Mouse (Mus musculus) splenic B cell, adult 2 months (primary cell): ENCODE data around the gene Dusp27.

Experiments
- DNase-seq: peaks from one replicate; pipeline ENCODE4 v3.0.0-alpha.2; 2011; ENCODE audit warnings: low read depth, low spot score
- H3K27me3 ChIP-seq: 2 replicates; pipeline ENCODE4 v1.6.1; 2012; ENCODE audit warnings: mild to moderate bottlenecking, low read length, moderate library complexity, mixed read lengths; ENCODE audit not compliant: control insufficient read depth, poor library complexity, insufficient read depth, severe bottlenecking
- H3K36me3 ChIP-seq: 2 replicates; pipeline ENCODE4 v1.6.1; 2012; ENCODE audit warnings: mild to moderate bottlenecking, low read length, moderate library complexity, mixed read lengths; ENCODE audit not compliant: control insufficient read depth, poor library complexity, insufficient read depth, severe bottlenecking

Gene Dusp27

DNA sequence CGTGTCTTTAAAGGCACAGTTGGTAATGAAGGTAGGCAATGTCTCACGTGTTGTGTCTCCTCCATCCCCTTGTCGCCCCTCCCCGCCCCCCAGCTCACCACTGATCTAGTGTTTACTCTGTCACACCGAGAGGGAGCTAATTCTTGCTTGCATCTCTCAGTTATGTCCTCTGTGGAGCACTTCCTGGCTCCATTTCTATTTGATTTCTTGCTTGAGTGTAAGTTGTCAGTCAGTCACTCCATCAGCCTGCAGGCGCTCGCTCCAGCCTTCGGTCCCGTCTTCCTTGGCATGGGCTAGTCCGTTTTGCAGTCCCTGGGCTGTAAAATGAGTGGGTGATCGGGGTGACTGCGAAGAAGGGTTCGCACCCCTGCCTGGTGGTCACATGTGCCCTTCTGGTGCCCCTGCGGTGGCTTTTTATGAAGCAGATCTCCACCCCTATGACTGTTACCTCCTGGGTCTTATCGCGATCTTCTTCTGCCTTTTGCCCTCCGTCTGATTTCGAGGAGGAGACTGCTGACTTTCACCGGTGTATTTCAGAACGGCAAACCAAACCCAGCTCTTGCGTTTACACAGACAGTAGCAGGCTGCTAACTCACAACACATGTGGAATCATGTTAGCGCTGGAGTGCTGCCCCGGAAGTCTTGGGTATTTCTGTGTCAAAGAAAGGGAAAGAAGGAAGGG lies 79.4 kb downstream of the Dusp27 start:
- peak; percentile 37 for DNase-seq

More for the DNA sequence above, 79.4 kb downstream of the Dusp27 start:
- Histone ChIP-seq H3K36me3 (no peaks in the 10 kb centered on the region), H3K27me3 (no peaks in the 10 kb centered on the region)
